Mouse (Mus musculus) kidney, adult 8-10 months (tissue): ENCODE results near the gene Adal.
"Not testable (repeated sequence)": the region's sequence is repeated elsewhere in the genome, so short reads cannot be mapped to it uniquely, and the experiment has no call there.

ENCODE experiments used
- DNase-seq, 2 experiments: peaks; one replicate each; pipeline ENCODE4 v3.0.0; 2022

Gene Adal

DNA sequence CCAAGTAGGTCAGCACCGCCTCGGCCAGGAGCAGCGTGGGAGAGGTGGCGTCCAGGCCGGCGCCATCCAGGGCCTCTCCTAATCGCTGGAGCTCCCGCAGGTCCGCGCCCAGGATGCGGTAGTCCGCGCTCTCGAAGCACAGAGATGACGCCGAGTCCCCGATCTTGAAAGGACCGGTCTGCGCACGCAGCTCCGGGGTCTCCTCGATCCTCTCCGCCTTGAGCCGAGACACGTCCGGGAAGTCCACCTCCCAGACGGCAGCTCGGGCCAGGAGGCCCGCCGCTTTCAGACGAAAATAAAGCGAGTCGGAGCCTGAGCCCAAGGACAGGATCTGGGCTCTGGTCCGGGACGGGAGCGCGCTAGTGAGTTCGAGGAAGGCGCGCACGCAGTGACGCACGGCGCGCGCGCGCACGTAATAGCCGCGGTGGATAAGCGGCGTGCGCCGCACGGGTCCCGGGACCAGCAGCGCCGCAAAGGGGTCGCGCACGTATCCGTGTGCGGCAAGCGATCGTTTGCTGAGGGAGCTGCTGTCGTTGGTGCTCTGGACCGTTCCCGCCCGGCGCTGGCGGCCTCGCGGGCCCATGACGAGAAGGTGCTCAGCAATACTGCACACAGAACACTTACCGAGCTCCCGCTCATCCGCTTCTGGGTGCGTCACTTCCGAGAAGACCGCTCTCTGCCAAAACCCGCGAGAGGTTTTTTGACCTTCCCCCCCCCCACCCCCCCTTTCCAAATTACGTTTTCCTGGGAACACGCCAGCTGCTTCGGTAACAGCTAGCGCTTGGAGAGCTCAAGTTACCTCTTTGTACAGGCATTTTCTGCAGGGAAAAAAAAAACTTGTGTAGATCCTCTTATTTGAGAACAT is at the start of gene Adal, which contains the start of gene Lcmt2:
Gene Adal (plus strand): TSS at position 411 of the 865 bp plus-strand sequence.
Gene Lcmt2 (minus strand): TSS at position 636 of the 865 bp plus-strand sequence.
- peak; percentile 86 to 91 for DNase-seq

DNA sequence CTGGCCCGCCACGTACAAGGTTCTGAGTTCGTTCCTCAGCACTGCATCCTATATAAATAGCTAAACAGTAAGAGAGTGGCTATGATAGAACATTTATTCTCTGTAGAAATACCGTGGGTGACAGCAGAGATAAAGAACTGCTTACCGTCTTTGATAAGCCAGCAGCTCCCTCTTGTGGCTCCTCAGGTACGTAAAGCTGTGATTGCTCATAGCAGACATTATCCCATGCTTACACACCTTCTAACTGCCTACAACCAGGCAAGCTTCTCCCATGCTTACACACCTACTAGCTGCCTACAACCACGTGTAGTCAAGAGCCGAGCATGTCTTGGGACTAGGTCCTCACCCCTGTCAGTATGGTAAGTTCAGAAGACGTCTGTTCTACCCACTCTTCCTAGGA is 38.2 kb upstream of the Adal start:
- peak; percentile 63 to 80 for DNase-seq

DNA sequence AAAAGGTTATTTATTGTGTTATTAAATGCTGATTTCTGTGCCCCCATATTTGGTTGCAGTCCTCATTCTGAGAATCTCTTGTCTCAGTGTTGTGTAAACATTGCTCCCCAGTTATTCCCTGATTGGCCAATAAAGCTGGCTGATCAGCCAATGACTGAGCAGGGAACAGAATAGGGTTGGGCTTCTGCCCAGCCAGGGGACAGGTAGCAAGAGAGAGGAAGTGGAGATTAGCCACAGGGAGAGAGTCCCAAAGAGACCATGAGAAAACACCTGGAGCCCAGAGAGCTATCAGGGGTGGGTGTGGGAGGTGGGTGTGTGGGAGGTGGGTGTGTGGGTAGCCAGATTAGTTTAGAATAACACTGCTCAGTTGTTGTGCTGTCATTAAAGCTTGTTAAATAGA is 34.3 kb upstream of the Adal start:
- DNase-seq = no peak

DNA sequence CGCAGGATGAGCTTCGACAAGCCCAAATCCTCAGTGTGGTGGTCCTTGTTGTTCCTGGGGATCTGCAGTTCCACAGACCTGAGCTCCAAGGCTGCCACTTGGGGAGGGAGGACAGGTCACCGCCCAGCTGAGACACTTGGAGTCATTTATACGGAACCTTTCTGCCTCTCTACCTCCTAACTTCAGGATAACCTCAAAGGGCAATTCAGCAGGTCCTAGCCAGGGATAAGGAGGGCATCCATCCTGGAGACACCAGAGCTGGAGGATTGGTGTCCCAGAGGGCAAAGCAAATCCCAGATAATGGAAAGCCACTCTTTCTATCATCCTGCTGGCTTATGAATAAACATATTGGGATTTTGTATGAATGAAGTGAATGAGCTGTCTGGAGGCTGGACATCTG is 30.5 kb upstream of the Adal start, which contains the start of gene Tgm7:
Gene Tgm7 (minus strand): TSS at position 101 of the 400 bp plus-strand sequence.
- DNase-seq = no peak

DNA sequence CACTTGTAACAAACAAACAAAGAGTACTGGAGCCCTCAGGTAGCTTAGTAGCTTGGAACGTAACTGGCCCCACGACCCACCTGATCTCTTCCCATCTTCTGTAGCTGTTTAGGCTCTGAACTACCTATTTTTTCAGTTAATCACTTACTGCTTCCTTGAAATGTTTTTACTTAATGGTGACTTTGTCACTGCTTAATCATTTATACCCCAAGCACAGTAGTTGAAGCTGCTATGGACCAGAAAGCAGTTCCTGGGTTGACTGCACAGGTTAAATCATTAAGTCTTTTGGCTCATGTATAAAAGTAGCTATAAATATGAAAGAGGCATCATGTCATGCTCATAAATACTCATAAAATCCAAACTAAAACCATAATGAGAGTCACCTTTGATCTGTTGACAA is 24.8 kb upstream of the Adal start:
- DNase-seq = peak in 1 of 2 experiments; percentile 23

DNA sequence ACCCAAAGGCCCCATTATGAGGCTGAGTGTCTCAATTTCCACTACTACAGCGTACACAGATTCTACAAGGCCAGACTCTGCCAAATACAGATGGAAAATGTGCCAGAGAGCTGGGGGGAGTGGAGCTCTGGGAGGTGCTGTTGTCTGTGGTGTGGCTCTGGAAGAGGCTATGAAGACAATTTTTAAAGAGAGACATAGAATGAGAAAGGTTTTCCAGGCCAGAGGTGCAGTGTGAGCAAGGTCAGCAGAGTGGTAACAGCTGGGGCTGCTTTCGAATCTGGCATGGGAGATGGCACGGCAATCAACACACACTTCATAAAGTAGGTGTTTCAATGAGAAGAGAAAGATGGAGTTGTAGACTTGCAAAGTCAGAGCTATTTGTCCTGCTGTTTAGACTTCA is 21.0 kb upstream of the Adal start:
- DNase-seq = no peak

DNA sequence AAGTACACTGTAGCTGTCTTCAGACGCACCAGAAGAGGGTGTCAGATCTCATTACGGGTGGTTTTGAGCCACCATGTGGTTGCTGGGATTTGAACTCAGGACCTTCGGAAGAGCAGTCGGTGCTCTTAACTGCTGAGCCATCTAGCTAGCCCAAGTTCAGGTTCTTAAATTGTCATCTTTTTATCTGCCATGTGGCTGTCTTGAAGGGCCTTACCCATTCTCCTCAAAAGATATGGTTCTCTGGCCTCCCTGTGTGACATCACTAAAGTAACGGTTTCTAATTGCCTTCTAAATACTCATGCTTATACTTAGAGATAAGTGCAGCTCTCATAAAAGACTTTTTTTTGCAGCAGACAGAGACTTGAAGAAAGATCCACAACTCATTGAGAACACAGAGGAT is 13.9 kb upstream of the Adal start:
- DNase-seq = not testable (repeated sequence)

DNA sequence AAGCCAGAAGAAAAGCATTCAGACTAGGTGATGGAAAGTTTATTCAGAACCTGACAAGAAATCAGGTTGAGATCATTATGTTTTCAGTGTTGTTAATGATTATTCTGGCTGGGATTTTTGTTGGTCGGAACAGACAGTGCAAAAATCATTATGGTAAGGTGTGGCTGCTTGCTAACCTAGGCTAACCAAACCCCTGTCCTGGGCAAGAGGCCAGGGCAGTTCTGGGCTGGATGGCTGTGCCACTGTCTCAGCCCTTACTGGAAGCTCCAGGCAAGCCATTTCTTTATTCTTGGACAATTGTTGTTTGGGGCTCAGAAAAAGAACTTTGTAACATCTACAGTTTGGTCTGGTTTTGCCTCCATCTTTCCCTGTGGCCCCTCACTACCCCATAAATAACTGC is 12.7 kb upstream of the Adal start:
- peak in 1 of 2 experiments; percentile 48 for DNase-seq

DNA sequence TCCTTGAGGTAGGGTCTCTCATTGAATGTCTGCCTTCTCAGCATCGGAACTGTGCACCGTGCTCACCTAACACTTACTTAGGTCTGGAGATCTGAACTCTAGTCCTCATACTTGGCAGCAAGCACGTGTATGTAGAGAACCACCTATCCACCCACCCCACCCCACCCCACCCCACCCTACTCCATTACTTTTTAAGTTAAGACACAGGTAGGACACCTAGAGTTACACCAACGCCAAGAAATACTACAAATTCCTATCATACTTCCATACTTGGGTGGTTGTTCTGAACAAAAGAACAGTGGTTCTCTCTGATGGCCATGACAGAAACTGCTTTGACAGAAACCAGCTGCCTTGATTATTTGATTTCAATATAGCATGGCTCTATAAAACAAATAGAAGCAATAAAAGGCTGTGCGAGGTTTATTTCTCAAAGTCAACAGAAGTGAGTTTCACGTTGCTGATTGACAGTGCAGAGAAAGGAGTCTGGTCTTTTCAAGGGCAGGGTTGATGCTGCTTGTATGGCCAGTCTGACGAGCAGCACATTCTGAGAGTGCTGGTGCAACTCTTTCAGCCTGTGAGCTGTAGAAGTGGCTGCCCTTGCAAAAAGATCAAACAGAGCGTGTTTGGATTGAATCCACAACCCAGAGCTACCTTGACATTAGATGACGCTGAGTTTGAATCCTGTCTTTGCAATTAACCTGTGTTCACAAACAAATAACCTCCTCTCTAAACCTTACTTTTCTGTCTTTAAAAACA is 11.2 kb upstream of the Adal start:
- DNase-seq = no peak

DNA sequence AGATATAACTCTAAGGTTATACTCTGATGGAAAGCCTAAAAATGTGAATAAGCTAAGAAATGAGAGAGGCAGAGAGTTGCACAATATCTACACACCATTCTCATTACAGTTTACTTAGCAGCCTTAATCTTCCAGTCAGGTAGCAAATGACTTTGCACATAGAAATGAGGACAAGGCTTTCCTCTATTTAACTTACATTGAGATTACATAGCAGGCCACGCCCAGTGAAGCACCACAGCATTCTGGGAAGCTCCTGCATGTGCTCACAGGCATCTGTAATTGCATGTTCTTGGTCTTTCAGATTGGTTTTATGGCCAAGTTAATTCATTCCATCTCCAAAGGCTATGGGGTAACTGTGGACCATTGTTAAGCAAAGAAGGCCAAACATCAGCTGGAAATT is 7.4 kb upstream of the Adal start:
- no peak for DNase-seq

DNA sequence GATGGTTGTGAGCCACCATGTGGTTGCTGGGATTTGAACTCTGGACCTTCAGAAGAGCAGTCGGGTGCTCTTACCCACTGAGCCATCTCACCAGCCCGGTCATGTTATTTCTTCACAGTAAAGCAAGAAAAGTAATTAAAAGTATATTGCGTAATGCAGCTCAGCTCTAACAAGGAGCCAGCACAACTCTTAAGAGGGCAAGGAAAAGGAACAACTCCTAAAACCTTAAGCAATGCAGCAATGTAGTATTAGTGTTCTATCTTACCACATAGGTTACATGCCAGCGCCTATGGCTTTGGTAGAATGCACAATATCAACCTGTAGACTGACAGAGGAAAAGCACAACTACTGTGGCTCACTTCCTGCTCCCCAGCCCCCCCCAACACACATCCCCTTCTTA is 2.9 kb upstream of the Adal start:
- no peak for DNase-seq

DNA sequence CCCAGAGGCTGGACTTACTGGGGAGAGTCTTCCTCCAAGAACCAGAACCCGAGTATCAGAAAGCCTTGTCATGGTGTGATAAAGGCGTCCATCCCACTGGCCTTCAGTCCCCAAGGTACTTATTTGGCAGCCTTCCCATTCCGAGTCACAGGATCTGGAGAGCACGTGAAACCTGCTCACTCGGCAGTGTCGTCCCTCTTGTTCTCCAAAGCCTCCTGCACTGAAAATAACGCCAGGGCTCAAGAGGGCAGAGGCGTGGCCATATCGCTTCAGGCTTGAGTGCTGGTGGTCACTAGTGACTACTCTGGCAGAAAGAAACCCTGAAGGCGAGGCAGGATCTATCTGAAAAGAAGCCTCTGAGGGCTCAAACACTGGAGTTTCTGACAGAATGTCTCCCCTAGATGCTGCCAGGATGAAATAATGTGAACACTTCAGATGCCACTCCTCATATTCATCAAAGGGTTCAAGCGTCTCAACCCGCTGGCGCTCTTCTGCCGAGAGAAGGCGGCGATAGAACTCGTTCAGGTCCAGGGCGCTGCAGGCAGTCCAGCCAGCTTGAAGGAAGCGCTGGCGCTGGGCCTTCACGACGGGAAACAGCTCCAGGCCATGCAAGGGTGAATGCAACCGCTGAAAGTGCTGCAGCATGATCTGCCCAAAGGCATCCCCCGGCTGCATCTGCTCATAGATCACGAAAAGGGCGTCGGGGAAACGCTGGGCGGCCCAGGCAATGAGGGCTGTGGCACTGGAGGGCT is 786 bp upstream of the Adal start:
- peak; percentile 74 to 84 for DNase-seq

DNA sequence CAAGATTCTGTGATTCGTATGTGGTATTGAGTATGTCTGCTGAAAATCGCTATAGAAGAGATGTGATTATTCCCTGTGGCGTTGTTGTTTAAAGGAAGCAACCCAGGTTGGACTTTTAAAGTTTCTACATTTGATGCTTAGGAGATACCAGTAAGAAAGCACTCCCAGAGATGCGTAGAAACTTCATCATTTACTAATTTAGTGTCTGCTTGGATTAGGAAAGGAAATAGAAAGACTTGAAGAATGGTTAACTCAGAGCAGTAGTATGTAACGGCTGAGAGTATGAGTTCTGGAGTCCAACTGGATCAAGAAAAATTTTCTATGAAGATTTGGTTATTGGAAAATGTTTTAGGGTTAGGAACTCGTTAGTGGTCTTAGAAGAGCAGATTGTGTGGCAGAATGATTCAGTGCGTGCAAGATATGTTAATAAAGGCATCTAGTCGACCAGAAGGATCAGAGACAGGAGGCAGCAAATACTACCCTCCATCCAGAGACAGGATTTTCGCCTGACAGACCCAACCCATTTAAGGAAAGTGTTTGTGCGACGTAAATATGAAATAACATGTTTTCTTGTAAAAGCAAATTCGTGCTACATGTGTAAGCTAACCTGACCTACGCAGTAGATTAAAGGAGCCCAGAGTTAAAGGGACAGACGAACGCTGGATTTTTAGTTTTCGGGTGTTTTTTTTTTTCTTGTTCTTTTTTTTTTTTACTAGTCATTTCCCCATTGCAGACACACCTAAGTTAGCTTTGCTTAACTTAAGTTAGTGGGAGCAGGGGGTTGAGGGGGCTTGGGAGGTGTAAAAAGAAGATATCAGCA is 1.2 kb downstream of the Adal start:
- DNase-seq = no peak

DNA sequence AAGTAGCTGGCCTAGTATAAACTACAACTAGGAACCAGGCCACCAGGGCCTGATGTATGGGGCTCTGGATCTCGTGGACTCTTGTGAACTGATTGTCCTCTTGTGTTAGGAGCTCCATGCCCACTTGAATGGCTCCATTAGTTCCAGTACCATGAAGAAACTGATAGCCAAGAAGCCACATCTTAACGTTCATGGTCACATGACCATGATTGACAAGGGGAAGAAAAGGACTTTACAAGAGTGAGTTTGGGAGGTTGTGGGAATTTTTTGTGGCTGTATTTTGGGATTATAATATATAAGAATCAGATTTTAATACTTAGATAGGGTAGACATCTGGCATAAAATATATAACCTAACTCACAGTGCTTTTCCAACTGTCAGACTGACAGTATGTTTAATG is 2.2 kb downstream of the Adal start:
- DNase-seq = no peak

DNA sequence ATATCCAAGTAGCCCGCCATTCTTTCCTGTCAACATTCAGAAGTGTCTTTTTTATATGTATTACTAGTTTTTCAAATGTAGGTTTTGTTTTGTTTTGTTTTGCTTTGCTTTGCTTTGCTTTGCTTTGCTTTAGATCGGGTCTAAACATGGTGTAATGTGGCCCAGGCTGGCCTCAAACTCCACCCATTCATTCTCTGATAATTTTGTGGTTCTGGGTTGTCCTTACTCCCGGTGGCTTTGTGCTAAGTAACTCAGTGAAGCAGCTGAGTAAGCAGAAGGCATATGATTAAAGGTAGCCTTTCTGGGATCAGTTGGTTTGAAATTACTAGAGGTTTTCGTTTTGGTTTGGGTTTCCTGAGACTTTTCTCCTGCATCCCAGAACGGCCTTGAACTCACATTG is 9.5 kb downstream of the Adal start:
- DNase-seq = no peak

DNA sequence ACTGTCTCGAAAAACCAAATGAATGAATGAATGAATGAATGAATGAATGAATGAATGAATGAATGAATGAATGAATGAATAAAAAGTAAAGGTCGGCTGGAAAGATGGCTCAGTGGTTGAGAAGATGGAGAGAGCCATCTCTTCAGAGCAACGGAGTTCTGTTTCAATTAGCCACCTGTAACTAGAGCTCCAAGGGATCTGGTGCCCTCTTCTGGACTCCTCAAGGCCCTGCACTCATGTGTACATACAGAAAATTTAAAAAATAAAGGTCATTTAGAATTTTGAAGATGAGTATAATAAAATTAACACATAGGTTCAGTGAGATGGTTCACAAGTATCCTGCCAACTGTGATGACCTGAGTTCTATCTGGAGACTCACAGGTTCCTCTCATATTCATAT is 12.9 kb downstream of the Adal start:
- no peak for DNase-seq

DNA sequence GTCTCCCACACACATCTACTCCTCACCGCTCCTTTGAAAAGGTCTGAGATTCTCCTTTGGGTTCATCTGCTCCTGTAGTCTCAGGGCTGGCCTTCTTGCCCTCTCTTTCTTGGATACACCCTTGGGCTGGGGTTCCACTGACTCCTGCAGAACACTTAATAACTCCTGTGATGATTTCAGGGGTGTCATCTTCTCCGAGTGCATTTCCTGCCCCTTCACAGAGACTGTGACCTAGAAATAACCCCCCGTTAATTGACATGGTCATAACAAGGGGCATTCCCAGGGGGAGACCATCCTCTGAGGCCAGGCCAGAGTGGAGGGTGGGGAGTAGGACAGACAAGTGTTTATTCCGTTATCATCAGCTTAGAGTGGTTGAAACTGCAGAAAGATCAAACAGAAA is 28.9 kb downstream of the Adal start:
- no peak for DNase-seq

DNA sequence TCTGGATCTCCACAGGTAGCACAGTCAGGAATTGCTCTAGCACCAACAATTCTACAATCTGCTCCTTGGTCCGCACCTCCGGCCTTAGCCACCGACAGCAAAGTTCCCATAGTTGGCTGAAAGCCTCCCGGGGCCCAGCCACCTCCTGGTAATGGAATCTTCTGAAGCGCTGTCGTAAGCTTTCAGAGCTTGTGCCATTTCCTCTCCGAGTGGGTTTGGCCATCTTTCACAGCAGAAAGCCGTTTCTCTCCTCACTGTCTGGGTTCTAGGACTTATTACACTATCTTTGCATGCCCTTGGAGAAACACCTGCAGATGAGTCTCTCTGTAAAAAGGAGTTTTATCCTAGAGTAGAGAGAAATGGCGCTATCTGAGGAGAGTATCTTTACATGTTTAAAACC is 29.7 kb downstream of the Adal start:
- DNase-seq = peak; percentile 33 to 58

DNA sequence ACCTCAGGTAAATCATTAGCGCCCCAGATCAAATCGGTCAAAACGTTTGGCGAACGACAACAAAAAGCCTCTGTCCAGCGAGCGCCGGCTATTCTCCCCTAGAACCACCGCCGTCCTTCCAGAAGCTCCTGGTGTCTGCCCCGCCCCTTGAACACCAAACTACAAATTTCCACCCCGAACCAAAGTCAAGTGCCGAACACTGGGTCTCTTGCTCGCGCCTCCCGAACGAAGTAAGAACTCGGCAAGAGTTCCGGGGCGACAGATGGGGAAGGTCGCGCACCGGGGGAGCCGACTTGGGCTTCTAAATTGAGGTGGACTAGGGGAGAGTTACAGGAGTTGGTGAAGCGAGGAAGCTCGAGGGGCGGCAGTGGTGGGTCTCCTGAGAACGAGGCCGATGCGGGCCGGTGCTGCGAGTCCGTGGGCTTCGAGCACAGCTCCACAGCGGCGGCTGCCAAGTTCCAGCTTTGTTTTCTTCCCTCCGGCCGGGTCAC is 30.3 kb downstream of the Adal start, which contains the start of gene Tubgcp4:
Gene Tubgcp4 (plus strand): TSS at position 174 of the 491 bp plus-strand sequence.
- DNase-seq = peak; percentile 67 to 73

DNA sequence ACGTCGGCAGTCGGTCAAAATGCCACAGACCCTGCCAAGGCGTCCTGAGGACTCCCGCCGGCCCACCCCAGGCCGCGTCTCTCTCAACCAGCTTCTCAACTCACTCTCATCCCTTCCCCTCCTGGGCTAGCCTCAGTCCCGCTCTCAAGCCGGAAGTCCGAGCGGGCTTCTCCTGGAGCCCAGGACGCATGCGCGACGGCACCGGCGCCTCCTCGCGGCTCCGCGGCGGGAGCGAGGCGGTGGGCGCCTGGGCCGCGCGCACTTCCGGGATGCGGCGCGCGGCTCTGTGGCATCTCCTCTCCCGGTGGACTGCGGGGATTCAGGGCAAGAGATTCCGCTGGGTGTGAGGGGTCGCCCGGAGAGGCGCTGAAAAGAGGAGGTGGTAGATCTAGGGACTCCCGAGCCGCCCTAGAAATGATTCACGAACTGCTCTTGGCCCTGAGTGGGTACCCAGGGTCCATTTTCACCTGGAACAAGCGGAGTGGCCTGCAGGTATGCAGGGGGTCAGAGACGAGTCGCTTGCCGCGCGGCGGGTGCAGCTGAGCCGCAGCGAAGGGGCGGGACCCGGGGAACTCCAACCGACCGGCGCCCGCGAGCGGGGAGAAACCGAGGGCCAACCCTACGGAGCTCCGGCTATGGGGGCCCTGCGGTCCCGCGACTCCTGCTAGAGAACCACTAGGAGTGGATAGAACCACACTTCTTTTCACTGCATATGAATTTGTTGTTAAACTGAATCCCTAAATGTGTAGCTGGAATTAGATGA is 30.9 kb downstream of the Adal start, which contains the start of gene Zscan29:
Gene Zscan29 (minus strand): TSS at position 146 of the 763 bp plus-strand sequence.
- DNase-seq = peak; percentile 84 to 85
